Comparison of ENCODE assay signal across 7 mouse cellular contexts in genomic region chr2:155818596-155819391, GRCm38 (mm10). TPM values are rescaled to one million over a fixed set of nuclear protein-coding genes. Genes with fewer than 3 reads are reported as not detected.
A peak's percentile ranks its signal among the peaks of the same experiment; 100 is the strongest.
DNase-seq lines count a peak whose midpoint lies in the region; ATAC-seq and TF ChIP-seq lines count a peak whose summit lies in the region.

No protein-coding gene starts in this region.

- TF ChIP-seq POLR2A in small intestine, adult 2 months (IDR thresholded peaks at IDR 0.05; ENCODE audit: low read depth, low read length), result peak; percentile 80; the same call in 1 of the 2 replicates

- peak overlapping the region; percentile 79 for H3K9ac ChIP-seq in intestine, postnatal 0 days (ENCODE audit: low read depth, low read length)
- peak overlapping the region; percentile 68 for H3K9ac ChIP-seq in midbrain, embryonic 12.5 days (replicated peaks)

- DNase-seq in adrenal gland, adult 8-10 months, result peak; percentile 97
- peak; percentile 91 for DNase-seq in embryo, embryonic 9.5 days (ENCODE audit: extremely low spot score)
- DNase-seq in gonadal fat pad, adult 2 months (ENCODE audit: low read depth), result peak; percentile 66
- peak; percentile 93 for DNase-seq in left cerebral cortex, postnatal 4 days

- no peaks in the 10 kb centered on the region for H3K9me3 ChIP-seq in intestine, postnatal 0 days (ENCODE audit: control insufficient read depth)
- H3K9me3 ChIP-seq in midbrain, embryonic 12.5 days, result no peaks in the 10 kb centered on the region

- peaks cover 26% of the 10 kb centered on the region for H3K36me3 ChIP-seq in intestine, postnatal 0 days (ENCODE audit: control insufficient read depth, insufficient read depth)
- H3K36me3 ChIP-seq in midbrain, embryonic 12.5 days, result peaks cover 42% of the 10 kb centered on the region
- H3K36me3 ChIP-seq in small intestine, adult 2 months (ENCODE audit: control insufficient read depth, insufficient read depth, low read length), result peaks cover 38% of the 10 kb centered on the region

- peak overlapping the region; percentile 75 for H3K4me2 ChIP-seq in intestine, postnatal 0 days (replicated peaks; ENCODE audit: low read depth)
- peak overlapping the region; percentile 86 for H3K4me2 ChIP-seq in midbrain, embryonic 12.5 days (replicated peaks)

- H3K4me1 ChIP-seq in intestine, postnatal 0 days (replicated peaks; ENCODE audit: control insufficient read depth, insufficient read depth, low read length), result peaks cover 7% of the 10 kb centered on the region
- H3K4me1 ChIP-seq in midbrain, embryonic 12.5 days, result peaks cover 16% of the 10 kb centered on the region
- H3K4me1 ChIP-seq in small intestine, adult 2 months (ENCODE audit: control insufficient read depth, insufficient read depth, insufficient read length, low read length), result peaks cover 24% of the 10 kb centered on the region

- 1% methylated on average over 37 of the region's 37 CpGs for WGBS in intestine, postnatal 0 days
- WGBS in midbrain, embryonic 12.5 days, result 3% methylated on average over 37 of the region's 37 CpGs
- under 1% methylated on average over 36 of the region's 37 CpGs for WGBS in small intestine, adult 2 months

- peak overlapping the region; percentile 57 for H3K4me3 ChIP-seq in intestine, postnatal 0 days (ENCODE audit: low read depth, low read length)
- peak overlapping the region; percentile 53 for H3K4me3 ChIP-seq in midbrain, embryonic 12.5 days
- peak overlapping the region; percentile 79 for H3K4me3 ChIP-seq in small intestine, adult 2 months (ENCODE audit: low read depth, low read length)

- ATAC-seq in intestine, postnatal 0 days, result peak; percentile 84
- peak; percentile 94 for ATAC-seq in midbrain, embryonic 12.5 days (ENCODE audit: low FRiP score, low read depth)

- H3K27me3 ChIP-seq in intestine, postnatal 0 days (replicated peaks; ENCODE audit: control insufficient read depth, insufficient read depth, low read length), result no peaks in the 10 kb centered on the region
- H3K27me3 ChIP-seq in midbrain, embryonic 12.5 days, result no peaks in the 10 kb centered on the region
- no peaks in the 10 kb centered on the region for H3K27me3 ChIP-seq in small intestine, adult 2 months (ENCODE audit: control insufficient read depth, insufficient read depth, low read length)

- TF ChIP-seq CTCF in intestine, postnatal 0 days (IDR thresholded peaks at IDR 0.05; ENCODE audit: low read depth), result peak; percentile 29; the same call in 1 of the 2 replicates
- TF ChIP-seq CTCF in small intestine, adult 2 months (IDR thresholded peaks at IDR 0.05; ENCODE audit: extremely low read depth, insufficient read length, insufficient replicate concordance, low read depth, low read length), result no peak

- intact Hi-C loops in left cerebral cortex, postnatal 4 days (cut with DNase I), result no loop called here

- H3K27ac ChIP-seq in intestine, postnatal 0 days (ENCODE audit: low read depth, low read length), result peak overlapping the region; percentile 95
- H3K27ac ChIP-seq in midbrain, embryonic 12.5 days (replicated peaks), result peak overlapping the region; percentile 74
- H3K27ac ChIP-seq in small intestine, adult 2 months (ENCODE audit: insufficient read depth, low read depth, low read length), result peak overlapping the region; percentile 99

RNA-seq across cellular contexts. Expression of gene BC029722, which starts 0.4 kb away (rescaled TPM):
- total RNA-seq in adrenal gland, adult 8-10 months (2022), result 100 to 1,000 TPM; 285 to 331 (median 289) TPM
- polyA plus RNA-seq in gonadal fat pad, adult 2 months (2012; rRNA removed), result 55.2 and 65.8 TPM in 2 replicates
- polyA plus RNA-seq in intestine, postnatal 0 days (2015; fragmentation: Nextera tagmentation; extraction: Ambion mirVana), result 40.0 and 42.3 TPM in 2 replicates
- 10 to 100 TPM; 23.3 to 24.2 TPM for total RNA-seq in left cerebral cortex, postnatal 4 days (2021)
- 14.4 and 14.7 TPM in 2 replicates for polyA plus RNA-seq in midbrain, embryonic 12.5 days (2016; fragmentation: Nextera tagmentation; extraction: Ambion mirVana)
- 23.6 and 38.3 TPM in 2 replicates for polyA plus RNA-seq in small intestine, adult 2 months (2012; rRNA removed)

RNA-seq across cellular contexts. Expression of gene Eif6, which starts 7.9 kb away (rescaled TPM):
- total RNA-seq in adrenal gland, adult 8-10 months (2022), result 100 to 1,000 TPM; 139 to 179 (median 160) TPM
- 85.8 and 109 TPM in 2 replicates for polyA plus RNA-seq in gonadal fat pad, adult 2 months (2012; rRNA removed)
- 318 and 321 TPM in 2 replicates for polyA plus RNA-seq in intestine, postnatal 0 days (2015; fragmentation: Nextera tagmentation; extraction: Ambion mirVana)
- total RNA-seq in left cerebral cortex, postnatal 4 days (2021), result 10 to 100 TPM; 94.6 to 98.0 TPM
- 165 and 179 TPM in 2 replicates for polyA plus RNA-seq in midbrain, embryonic 12.5 days (2016; fragmentation: Nextera tagmentation; extraction: Ambion mirVana)
- 231 and 467 TPM in 2 replicates for polyA plus RNA-seq in small intestine, adult 2 months (2012; rRNA removed)

RNA-seq across cellular contexts. Expression of gene Fam83c, which starts 15.9 kb away (rescaled TPM):
- under 1 TPM in 3 of 4 experiments, not detected in 1; 0.06 to 0.15 (median 0.10) TPM for total RNA-seq in adrenal gland, adult 8-10 months (2022)
- not detected in 2 replicates for polyA plus RNA-seq in gonadal fat pad, adult 2 months (2012; rRNA removed)
- polyA plus RNA-seq in intestine, postnatal 0 days (2015; fragmentation: Nextera tagmentation; extraction: Ambion mirVana), result 0.31 and 0.37 TPM in 2 replicates
- total RNA-seq in left cerebral cortex, postnatal 4 days (2021), result not detected
- 0.26 and 0.47 TPM in 2 replicates for polyA plus RNA-seq in midbrain, embryonic 12.5 days (2016; fragmentation: Nextera tagmentation; extraction: Ambion mirVana)
- polyA plus RNA-seq in small intestine, adult 2 months (2012; rRNA removed), result 0.34 and 0.89 TPM in 2 replicates

RNA-seq across cellular contexts. Expression of gene Mmp24, which starts 43.7 kb away (rescaled TPM):
- 1 to 10 TPM; 1.2 to 4.5 (median 2.6) TPM for total RNA-seq in adrenal gland, adult 8-10 months (2022)
- 0.09 and 0.13 TPM in 2 replicates for polyA plus RNA-seq in gonadal fat pad, adult 2 months (2012; rRNA removed)
- 0.17 and 0.22 TPM in 2 replicates for polyA plus RNA-seq in intestine, postnatal 0 days (2015; fragmentation: Nextera tagmentation; extraction: Ambion mirVana)
- 100 to 1,000 TPM; 110 to 114 TPM for total RNA-seq in left cerebral cortex, postnatal 4 days (2021)
- 4.9 and 5.2 TPM in 2 replicates for polyA plus RNA-seq in midbrain, embryonic 12.5 days (2016; fragmentation: Nextera tagmentation; extraction: Ambion mirVana)
- polyA plus RNA-seq in small intestine, adult 2 months (2012; rRNA removed), result 0.22 and 2.4 TPM in 2 replicates

Comparison
In these comparisons a context has a peak if more than half of its experiments do, and no peak if none do; other contexts are left out.
1. Peak in every context shown above with its lines: DNase-seq, ATAC-seq, H3K4me3 ChIP-seq and H3K27ac ChIP-seq.